24 mouse cellular contexts compared by ENCODE assay signal in genomic region chr14:47877771-47878443, GRCm38 (mm10).
DNase-seq lines count a peak whose midpoint lies in the region; ATAC-seq lines count a peak whose summit lies in the region.
"Had no signal": no experiment of that assay in that cellular context is flagged by ENCODE, and none has a peak within 500 bp of the region (broad histone marks: within the 10 kb centered on the region; RNA-seq: fewer than 3 reads in every experiment).

No protein-coding gene starts in this region.

- no peak overlapping the region for H3K27ac ChIP-seq in lung, embryonic 16.5 days (ENCODE audit: low read length)
- H3K27ac ChIP-seq: embryonic facial prominence, embryonic 12.5 days; embryonic facial prominence, embryonic 15.5 days; forebrain, embryonic 12.5 days; forebrain, embryonic 15.5 days; heart, embryonic 15.5 days; hindbrain, embryonic 10.5 days; hindbrain, embryonic 13.5 days had no signal

- no peaks in the 10 kb centered on the region for H3K27me3 ChIP-seq in lung, embryonic 16.5 days (ENCODE audit: control insufficient read depth, insufficient read depth, low read depth, low read length)
- H3K27me3 ChIP-seq: embryonic facial prominence, embryonic 12.5 days; embryonic facial prominence, embryonic 15.5 days; forebrain, embryonic 12.5 days; forebrain, embryonic 15.5 days; heart, embryonic 15.5 days; hindbrain, embryonic 13.5 days; Patski had no signal

- WGBS in lung, embryonic 16.5 days, result 61% methylated on average over 5 of the region's 5 CpGs
- WGBS in large intestine, adult 2 months, result 34% methylated on average over 5 of the region's 5 CpGs

- 0 out of 2 replicates have a peak, but pooled peaks have one; percentile 17 for ATAC-seq in lung, embryonic 16.5 days (ENCODE audit: low read depth)
- ATAC-seq in granulocyte monocyte progenitor cell, adult 5-6 weeks (replicated peaks; ENCODE audit: poor library complexity, severe bottlenecking), result peak; percentile 27
- ATAC-seq: forebrain, embryonic 15.5 days; hindbrain, embryonic 16.5 days; Patski had no signal

- no peak overlapping the region for H3K4me3 ChIP-seq in lung, embryonic 16.5 days (ENCODE audit: low read length)
- H3K4me3 ChIP-seq: embryonic facial prominence, embryonic 12.5 days; embryonic facial prominence, embryonic 15.5 days; forebrain, embryonic 12.5 days; forebrain, embryonic 15.5 days; heart, embryonic 15.5 days; hindbrain, embryonic 10.5 days; hindbrain, embryonic 13.5 days had no signal

- no peak overlapping the region for H3K4me2 ChIP-seq in lung, embryonic 16.5 days (ENCODE audit: low read depth, low read length)
- H3K4me2 ChIP-seq: embryonic facial prominence, embryonic 12.5 days; embryonic facial prominence, embryonic 15.5 days; forebrain, embryonic 12.5 days; forebrain, embryonic 15.5 days; heart, embryonic 11.5 days; heart, embryonic 15.5 days; hindbrain, embryonic 13.5 days had no signal

- H3K9me3 ChIP-seq in lung, embryonic 16.5 days (ENCODE audit: control insufficient read depth, low read length), result no peaks in the 10 kb centered on the region
- H3K9me3 ChIP-seq: embryonic facial prominence, embryonic 12.5 days; embryonic facial prominence, embryonic 15.5 days; forebrain, embryonic 12.5 days; forebrain, embryonic 15.5 days; heart, embryonic 15.5 days; hindbrain, embryonic 13.5 days had no signal

- 0 out of 2 replicates have a peak, but pooled peaks cover 3% of the 10 kb centered on the region for H3K4me1 ChIP-seq in lung, embryonic 16.5 days (replicated peaks; ENCODE audit: control insufficient read depth, insufficient read depth, low read length)
- H3K4me1 ChIP-seq: embryonic facial prominence, embryonic 12.5 days; embryonic facial prominence, embryonic 15.5 days; forebrain, embryonic 12.5 days; forebrain, embryonic 15.5 days; heart, embryonic 15.5 days; hindbrain, embryonic 10.5 days; hindbrain, embryonic 13.5 days had no signal

- no peaks in the 10 kb centered on the region for H3K36me3 ChIP-seq in lung, embryonic 16.5 days (ENCODE audit: control insufficient read depth, insufficient read depth, low read length)
- H3K36me3 ChIP-seq: embryonic facial prominence, embryonic 12.5 days; embryonic facial prominence, embryonic 15.5 days; forebrain, embryonic 12.5 days; forebrain, embryonic 15.5 days; heart, embryonic 15.5 days; hindbrain, embryonic 10.5 days; hindbrain, embryonic 13.5 days had no signal

- no peak for DNase-seq in lung, adult 18-20 months
- DNase-seq in large intestine, adult 2 months (ENCODE audit: low read depth, low spot score), result peak; percentile 57
- no peak for DNase-seq in left cerebral cortex, adult 18-20 months (ENCODE audit: low spot score in 2 of 2)
- no peak for DNase-seq in testis, postnatal 14 days (ENCODE audit: low spot score)
- DNase-seq: adrenal gland, postnatal 10 days; adrenal gland, postnatal 36 days; cerebellum, adult 18-20 months; cerebellum, adult 9-10 months; cerebellum, postnatal 14 days; gastrocnemius, postnatal 25 days; heart, postnatal 10 days; heart, postnatal 36 days had no signal

- H3K9ac ChIP-seq in lung, embryonic 16.5 days (ENCODE audit: low read length), result no peak overlapping the region
- H3K9ac ChIP-seq: embryonic facial prominence, embryonic 12.5 days; embryonic facial prominence, embryonic 15.5 days; forebrain, embryonic 12.5 days; forebrain, embryonic 15.5 days; heart, embryonic 15.5 days; hindbrain, embryonic 13.5 days had no signal
